Mouse (Mus musculus): ENCODE data around the gene Ptprn2.

GRCm38 (mm10) chr12:117001546-117002148, 516.1 kb downstream of the Ptprn2 start:
- TF ChIP-seq CTCF (IDR thresholded peaks at IDR 0.05; ENCODE audit: control insufficient read depth, insufficient read depth, insufficient replicate concordance, low read depth, low read length) = no peak
- TF ChIP-seq POLR2A (IDR thresholded peaks at IDR 0.05; ENCODE audit: control insufficient read depth, low read depth, low read length) = no peak
